In the genomic region with DNA sequence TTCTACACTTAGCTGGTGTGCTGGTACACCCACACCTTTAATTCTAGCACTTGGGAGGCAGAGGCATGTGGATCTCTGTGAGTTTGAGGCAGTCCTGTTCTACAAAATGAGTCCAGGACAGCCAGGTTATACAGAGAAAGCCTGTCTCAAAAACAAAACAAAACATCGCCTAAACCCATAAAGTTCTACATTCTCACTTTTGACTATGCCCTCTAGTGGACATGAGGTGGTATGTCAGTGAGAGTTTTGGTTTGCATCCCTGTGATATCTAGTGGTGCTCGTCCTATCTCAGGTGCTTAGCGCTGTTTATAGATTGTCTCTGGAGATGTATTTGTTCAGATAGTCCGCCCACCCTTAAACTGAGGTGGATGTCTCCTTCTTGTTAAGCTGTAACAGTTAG, we compare ENCODE assay signal across 10 mouse cellular contexts. TPM values are rescaled to one million over a fixed set of nuclear protein-coding genes. Genes with fewer than 3 reads are reported as not detected.
DNase-seq lines count a peak whose midpoint lies in the region; ATAC-seq and TF ChIP-seq lines count a peak whose summit lies in the region.
"Had no signal": no experiment of that assay in that cellular context is flagged by ENCODE, and none has a peak within 500 bp of the region (broad histone marks: within the 10 kb centered on the region; RNA-seq: fewer than 3 reads in every experiment).

No protein-coding gene starts in this region.

- H3K4me3 ChIP-seq in midbrain, embryonic 11.5 days (ENCODE audit: low read depth, low read length): no peak overlapping the region
- no peak overlapping the region for H3K4me3 ChIP-seq in midbrain, embryonic 13.5 days (replicated peaks)
- H3K4me3 ChIP-seq: hindbrain, embryonic 15.5 days; neural tube, embryonic 13.5 days had no signal

- CTCF ChIA-PET in Patski (lab: Charles Lee): interaction anchor here (1.0 to 1.5 kb wide), 4 partner anchors 10 to 26 kb away, joined by 3 read pairs; no protein-coding TSS in a partner anchor

- no peak overlapping the region for H3K4me2 ChIP-seq in midbrain, embryonic 11.5 days
- no peak overlapping the region for H3K4me2 ChIP-seq in midbrain, embryonic 13.5 days (replicated peaks)
- H3K4me2 ChIP-seq: hindbrain, embryonic 15.5 days; neural tube, embryonic 13.5 days had no signal

- peak; percentile 71 for TF ChIP-seq CTCF in Patski (IDR thresholded peaks at IDR 0.05)

- no peak for DNase-seq in frontal cortex, postnatal 10 days (ENCODE audit: low spot score in 2 of 2)
- peak; percentile 92 for DNase-seq in midbrain, embryonic 11.5 days (ENCODE audit: low spot score, missing footprints)
- DNase-seq in Patski (ENCODE audit: low read depth, low spot score): no peak
- peak; percentile 82 for DNase-seq in induced T-regulatory cell, adult 2 months (ENCODE audit: low read depth)
- DNase-seq in gastrocnemius, postnatal 14 days: no peak

- in situ Hi-C loops in Patski (cut with MboI; ENCODE audit: low pct_unique_long_range_greater_than_20kb): no loop called here

- no peaks in the 10 kb centered on the region for H3K4me1 ChIP-seq in midbrain, embryonic 11.5 days (ENCODE audit: control insufficient read depth, insufficient read depth, low read length)
- no peaks in the 10 kb centered on the region for H3K4me1 ChIP-seq in midbrain, embryonic 13.5 days (replicated peaks)
- H3K4me1 ChIP-seq: hindbrain, embryonic 15.5 days; neural tube, embryonic 13.5 days had no signal

- no peak overlapping the region for H3K9ac ChIP-seq in midbrain, embryonic 11.5 days (ENCODE audit: low read length)
- no peak overlapping the region for H3K9ac ChIP-seq in midbrain, embryonic 13.5 days (replicated peaks)
- H3K9ac ChIP-seq: hindbrain, embryonic 15.5 days; neural tube, embryonic 13.5 days had no signal

- WGBS in midbrain, embryonic 11.5 days: 42% methylated on average over 4 of the region's 4 CpGs
- WGBS in midbrain, embryonic 13.5 days: 28% methylated on average over 4 of the region's 4 CpGs

- H3K36me3 ChIP-seq in midbrain, embryonic 11.5 days (ENCODE audit: control insufficient read depth, insufficient read depth, low read length): no peaks in the 10 kb centered on the region
- H3K36me3 ChIP-seq in midbrain, embryonic 13.5 days: no peaks in the 10 kb centered on the region
- H3K36me3 ChIP-seq: hindbrain, embryonic 15.5 days; neural tube, embryonic 13.5 days had no signal

- POLR2A ChIA-PET in Patski (lab: Charles Lee): no interaction called here

- ATAC-seq in frontal cortex, adult (ENCODE audit: low TSS enrichment): peak; percentile 50; the same call in 1 of the 2 replicates
- ATAC-seq in midbrain, embryonic 11.5 days (ENCODE audit: low FRiP score): no peak
- ATAC-seq in midbrain, embryonic 13.5 days: no peak
- no peak for ATAC-seq in Patski
- ATAC-seq in megakaryocyte-erythroid progenitor cell, adult 5-6 weeks (replicated peaks; ENCODE audit: low FRiP score, low TSS enrichment, poor library complexity, severe bottlenecking): no peak

- H3K27me3 ChIP-seq in midbrain, embryonic 11.5 days (ENCODE audit: control insufficient read depth, insufficient read depth, low read length): peaks cover 5% of the 10 kb centered on the region
- H3K27me3 ChIP-seq in midbrain, embryonic 13.5 days: peaks cover 57% of the 10 kb centered on the region
- peaks cover 57% of the 10 kb centered on the region for H3K27me3 ChIP-seq in Patski

- intact Hi-C loops in gastrocnemius, postnatal 14 days (cut with DNase I; ENCODE audit: low total_unique reads): loop anchor here (5.0 kb wide), 1 partner anchor 89 kb away; the partner anchor contains the start of gene Scn4b

- H3K27ac ChIP-seq in midbrain, embryonic 11.5 days (ENCODE audit: low read depth, low read length): no peak overlapping the region
- H3K27ac ChIP-seq in midbrain, embryonic 13.5 days: no peak overlapping the region
- H3K27ac ChIP-seq: hindbrain, embryonic 15.5 days; neural tube, embryonic 13.5 days had no signal

- no peaks in the 10 kb centered on the region for H3K9me3 ChIP-seq in midbrain, embryonic 11.5 days (ENCODE audit: control insufficient read depth, low read length)
- H3K9me3 ChIP-seq in midbrain, embryonic 13.5 days: no peaks in the 10 kb centered on the region
- H3K9me3 ChIP-seq: hindbrain, embryonic 15.5 days; neural tube, embryonic 13.5 days had no signal

RNA-seq across cellular contexts. Expression of gene Mpzl3, which starts 6.5 kb away (rescaled TPM):
- 2.3 and 2.6 TPM in 2 replicates for polyA plus RNA-seq in midbrain, embryonic 11.5 days (2014; fragmentation: Nextera tagmentation; extraction: Ambion mirVana)
- 1.6 TPM in 2 replicates for polyA plus RNA-seq in midbrain, embryonic 13.5 days (2015; fragmentation: Nextera tagmentation; extraction: Ambion mirVana)
- polyA plus RNA-seq in Patski (2021): 3.1 TPM
- total RNA-seq in megakaryocyte-erythroid progenitor cell, adult 5-6 weeks (2014; fragmentation: Nextera tagmentation): not detected in 2 replicates
- total RNA-seq in megakaryocyte-erythroid progenitor cell, adult 5-6 weeks (2017): 0.65 TPM in 1 of 2 replicates, not detected in the other
- total RNA-seq in gastrocnemius, postnatal 14 days (2021): 1 to 10 TPM; 1.1 to 2.5 TPM

RNA-seq across cellular contexts. Expression of gene Mpzl2, which starts 8.9 kb away (rescaled TPM):
- 0.63 and 0.65 TPM in 2 replicates for polyA plus RNA-seq in midbrain, embryonic 11.5 days (2014; fragmentation: Nextera tagmentation; extraction: Ambion mirVana)
- 0.30 and 0.36 TPM in 2 replicates for polyA plus RNA-seq in midbrain, embryonic 13.5 days (2015; fragmentation: Nextera tagmentation; extraction: Ambion mirVana)
- not detected for polyA plus RNA-seq in Patski (2021)
- total RNA-seq in megakaryocyte-erythroid progenitor cell, adult 5-6 weeks (2014; fragmentation: Nextera tagmentation): 0.77 TPM in 1 of 2 replicates, not detected in the other
- not detected in 2 replicates for total RNA-seq in megakaryocyte-erythroid progenitor cell, adult 5-6 weeks (2017)
- under 1 TPM; 0.11 to 0.27 TPM for total RNA-seq in gastrocnemius, postnatal 14 days (2021)

RNA-seq across cellular contexts. Expression of gene Jaml, which starts 30.5 kb away (rescaled TPM):
- 0.31 TPM in 1 of 2 replicates, not detected in the other for polyA plus RNA-seq in midbrain, embryonic 11.5 days (2014; fragmentation: Nextera tagmentation; extraction: Ambion mirVana)
- 0.27 and 0.51 TPM in 2 replicates for polyA plus RNA-seq in midbrain, embryonic 13.5 days (2015; fragmentation: Nextera tagmentation; extraction: Ambion mirVana)
- not detected for polyA plus RNA-seq in Patski (2021)
- 0.79 and 0.81 TPM in 2 replicates for total RNA-seq in megakaryocyte-erythroid progenitor cell, adult 5-6 weeks (2014; fragmentation: Nextera tagmentation)
- total RNA-seq in megakaryocyte-erythroid progenitor cell, adult 5-6 weeks (2017): 0.61 and 0.94 TPM in 2 replicates
- total RNA-seq in gastrocnemius, postnatal 14 days (2021): under 1 TPM; 0.37 to 0.69 TPM

RNA-seq across cellular contexts. Expression of gene Cd3e, which starts 39.1 kb away (rescaled TPM):
- not detected in 2 replicates for polyA plus RNA-seq in midbrain, embryonic 11.5 days (2014; fragmentation: Nextera tagmentation; extraction: Ambion mirVana)
- polyA plus RNA-seq in midbrain, embryonic 13.5 days (2015; fragmentation: Nextera tagmentation; extraction: Ambion mirVana): not detected in 2 replicates
- not detected for polyA plus RNA-seq in Patski (2021)
- total RNA-seq in megakaryocyte-erythroid progenitor cell, adult 5-6 weeks (2014; fragmentation: Nextera tagmentation): 10.5 and 20.5 TPM in 2 replicates
- not detected in 2 replicates for total RNA-seq in megakaryocyte-erythroid progenitor cell, adult 5-6 weeks (2017)
- not detected for total RNA-seq in gastrocnemius, postnatal 14 days (2021)

Comparison
In these comparisons a context has a peak if more than half of its experiments do, and no peak if none do; other contexts are left out.
1. DNase-seq: peak in midbrain, embryonic 11.5 days (single experiment) and induced T-regulatory cell, adult 2 months (single experiment); none in frontal cortex, postnatal 10 days (0 of 2), Patski (single experiment) and gastrocnemius, postnatal 14 days (single experiment).